Mouse (Mus musculus) left cerebral cortex, postnatal 10 days (tissue): ENCODE data around the gene Emx2. TPM values are rescaled to one million over a fixed set of nuclear protein-coding genes. Genes with fewer than 3 reads are reported as not detected.

ENCODE experiments used
- DNase-seq, 2 experiments: peaks; one replicate each; pipeline ENCODE4 v3.0.0; 2021 to 2022; ENCODE audit warnings: low spot score in 2 of 2, mixed read lengths in 1 of 2; ENCODE audit errors: extremely low spot score in 1 of 2
- intact Hi-C: fragments of 180-260 bp; cut with DNase I; formaldehyde crosslinking; loops from one replicate; pipeline ENCODE4 v1.15.1; 2025
- total RNA-seq, 2 experiments: library from RNA; stranded (reverse); gene quantifications; 2 replicates each; pipeline ENCODE4 v1.2.3; 2021

Gene Emx2
- total RNA-seq, 2 experiments from 2014 or later, result 9.0 to 10.2 TPM

- no peak for DNase-seq
- intact Hi-C loops, result no loop called here
These were observed 22.4 kb downstream of the Emx2 start for GRCm38 (mm10) chr19:59480563-59480962.

DNA sequence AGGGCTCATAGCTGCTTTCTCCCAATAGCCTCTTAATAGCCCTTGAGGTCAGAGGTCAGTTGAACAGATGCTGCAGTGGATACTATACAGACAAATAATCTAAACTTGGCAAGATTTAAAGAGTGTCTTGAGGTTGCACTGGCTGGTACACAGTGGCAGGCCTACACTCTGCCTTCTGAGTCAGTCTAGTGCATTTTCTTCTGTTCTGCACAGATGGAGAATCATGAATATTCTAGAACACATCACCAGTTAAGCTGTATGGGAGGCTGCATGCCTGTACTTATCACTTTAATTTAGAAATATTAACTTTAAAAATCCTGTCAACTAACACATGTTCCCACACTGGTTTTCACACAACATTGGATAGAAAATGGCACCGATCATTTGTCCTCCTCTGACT is 34.1 kb downstream of the Emx2 start:
- DNase-seq, result no peak
- intact Hi-C loops, result no loop called here

- DNase-seq, result no peak
- intact Hi-C loops, result no loop called here
These were observed 38.7 kb downstream of the Emx2 start for GRCm38 (mm10) chr19:59496832-59497231.

DNA sequence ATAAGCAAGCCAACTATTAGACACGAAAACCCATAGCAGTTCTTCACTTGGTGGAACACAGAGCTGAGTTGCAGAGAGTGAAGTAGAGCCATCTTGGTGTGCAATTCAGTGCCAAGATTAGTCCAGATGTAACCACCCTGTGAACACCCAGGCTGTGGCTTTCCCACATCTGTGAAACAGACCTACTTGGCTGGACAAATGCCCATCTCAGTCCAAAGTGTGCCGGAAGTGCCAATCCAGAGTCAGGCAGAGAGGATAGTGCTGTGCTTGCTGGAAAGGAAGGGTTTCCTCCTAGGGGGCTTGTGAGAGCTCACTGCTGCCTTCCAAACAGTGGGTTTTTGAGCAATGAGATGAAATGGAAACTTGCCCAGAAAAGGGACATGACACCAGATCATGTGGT is 50.7 kb downstream of the Emx2 start:
- DNase-seq, result no peak
- intact Hi-C loops, result no loop called here

GRCm38 (mm10) chr19:59513181-59513580 is 55.0 kb downstream of the Emx2 start:
- intact Hi-C loops, result no loop called here
- DNase-seq, result no peak

Other genes starting within 250 kb of the Emx2 start
- not detected for gene Kcnk18, start 239.2 kb upstream of the Emx2 start, total RNA-seq
- 1 to 10 TPM; 1.9 to 2.6 TPM for gene Slc18a2, start 197.5 kb upstream of the Emx2 start, total RNA-seq
- gene Rps12-ps3, start 136.1 kb upstream of the Emx2 start, total RNA-seq, result 100 to 1,000 TPM; 329 to 345 TPM
- 10 to 100 TPM; 59.1 to 60.2 TPM for gene Pdzd8, start 112.6 kb upstream of the Emx2 start, total RNA-seq